11 mouse cellular contexts compared by ENCODE assay signal in genomic region chr14:30097239-30097638, GRCm38 (mm10).
DNase-seq lines count a peak whose midpoint lies in the region; ATAC-seq and TF ChIP-seq lines count a peak whose summit lies in the region.
"Had no signal": no experiment of that assay in that cellular context is flagged by ENCODE, and none has a peak within 500 bp of the region (broad histone marks: within the 10 kb centered on the region; RNA-seq: fewer than 3 reads in every experiment).

No protein-coding gene starts in this region.

- no peak for TF ChIP-seq POLR2A in spleen, adult 2 months (IDR thresholded peaks at IDR 0.05; ENCODE audit: low read depth, low read length)

- no peak overlapping the region for H3K4me2 ChIP-seq in forebrain, postnatal 0 days (ENCODE audit: low read depth)
- no peak overlapping the region for H3K4me2 ChIP-seq in forebrain, embryonic 14.5 days (ENCODE audit: low read length)
- H3K4me2 ChIP-seq in forebrain, embryonic 12.5 days = no peak overlapping the region
- H3K4me2 ChIP-seq: embryonic facial prominence, embryonic 13.5 days; hindbrain, embryonic 15.5 days had no signal

- peaks cover 45% of the 10 kb centered on the region for H3K36me3 ChIP-seq in forebrain, postnatal 0 days (ENCODE audit: insufficient read depth)
- no peaks in the 10 kb centered on the region for H3K36me3 ChIP-seq in forebrain, embryonic 14.5 days (ENCODE audit: control insufficient read depth, insufficient read depth, low read length)
- no peaks in the 10 kb centered on the region for H3K36me3 ChIP-seq in spleen, adult 2 months (ENCODE audit: control insufficient read depth, insufficient read depth, low read length)
- no peaks in the 10 kb centered on the region for H3K36me3 ChIP-seq in forebrain, embryonic 12.5 days (replicated peaks)
- H3K36me3 ChIP-seq: G1E had no signal

- H3K4me3 ChIP-seq in forebrain, postnatal 0 days (ENCODE audit: low read depth, low read length) = no peak overlapping the region
- H3K4me3 ChIP-seq in forebrain, embryonic 14.5 days (ENCODE audit: low read depth, low read length) = no peak overlapping the region
- H3K4me3 ChIP-seq in spleen, adult 2 months (ENCODE audit: extremely low read depth, insufficient read depth, insufficient read length) = no peak overlapping the region
- no peak overlapping the region for H3K4me3 ChIP-seq in forebrain, embryonic 12.5 days (replicated peaks)
- H3K4me3 ChIP-seq: embryonic facial prominence, embryonic 13.5 days; hindbrain, embryonic 15.5 days had no signal

- peak; percentile 56 for TF ChIP-seq CTCF in forebrain, postnatal 0 days (IDR thresholded peaks at IDR 0.05; ENCODE audit: low read depth)
- TF ChIP-seq CTCF in spleen, adult 2 months (IDR thresholded peaks at IDR 0.05; ENCODE audit: extremely low read depth, insufficient read depth, insufficient read length, insufficient replicate concordance) = peak; percentile 20; the same call in 1 of the 2 replicates

- H3K9ac ChIP-seq in forebrain, postnatal 0 days = no peak overlapping the region
- H3K9ac ChIP-seq in forebrain, embryonic 14.5 days (ENCODE audit: low read length) = no peak overlapping the region
- no peak overlapping the region for H3K9ac ChIP-seq in forebrain, embryonic 12.5 days
- H3K9ac ChIP-seq: embryonic facial prominence, embryonic 13.5 days; hindbrain, embryonic 15.5 days had no signal

- H3K27ac ChIP-seq in forebrain, postnatal 0 days (ENCODE audit: low read depth, low read length) = no peak overlapping the region
- no peak overlapping the region for H3K27ac ChIP-seq in forebrain, embryonic 14.5 days (ENCODE audit: low read depth, low read length)
- no peak overlapping the region for H3K27ac ChIP-seq in spleen, adult 2 months (ENCODE audit: insufficient read depth, low read length)
- H3K27ac ChIP-seq in forebrain, embryonic 12.5 days = no peak overlapping the region
- H3K27ac ChIP-seq: embryonic facial prominence, embryonic 13.5 days; hindbrain, embryonic 15.5 days had no signal

- WGBS in forebrain, postnatal 0 days = 62% methylated on average over 5 of the region's 5 CpGs
- WGBS in forebrain, embryonic 14.5 days = 63% methylated on average over 5 of the region's 5 CpGs
- WGBS in spleen, adult 2 months = 40% methylated on average over 5 of the region's 5 CpGs
- WGBS in forebrain, embryonic 12.5 days = 64% methylated on average over 5 of the region's 5 CpGs

- no peaks in the 10 kb centered on the region for H3K27me3 ChIP-seq in forebrain, postnatal 0 days (ENCODE audit: insufficient read depth, low read length)
- no peaks in the 10 kb centered on the region for H3K27me3 ChIP-seq in forebrain, embryonic 14.5 days (replicated peaks; ENCODE audit: control insufficient read depth, insufficient read depth, low read length)
- H3K27me3 ChIP-seq in spleen, adult 2 months (ENCODE audit: control insufficient read depth, insufficient read depth, low read length) = no peaks in the 10 kb centered on the region
- no peaks in the 10 kb centered on the region for H3K27me3 ChIP-seq in forebrain, embryonic 12.5 days
- H3K27me3 ChIP-seq: embryonic facial prominence, embryonic 13.5 days; hindbrain, embryonic 15.5 days had no signal

- ATAC-seq in forebrain, postnatal 0 days = no peak
- no peak for ATAC-seq in forebrain, embryonic 14.5 days
- no peak for ATAC-seq in forebrain, embryonic 12.5 days (ENCODE audit: low FRiP score)

- DNase-seq in forebrain, postnatal 0 days = no peak
- no peak for DNase-seq in forebrain, embryonic 14.5 days (ENCODE audit: low spot score)
- DNase-seq in spleen, adult 2 months (ENCODE audit: low read depth in 1 of 2, low spot score in 2 of 2) = no peak
- no peak for DNase-seq in spleen, postnatal 14 days (ENCODE audit: low spot score in 2 of 2)
- DNase-seq in kidney, postnatal 14 days = peak; percentile 49
- no peak for DNase-seq in right cerebral cortex, postnatal 25 days
- no peak for DNase-seq in neural tube, embryonic 10.5 days (ENCODE audit: extremely low spot score, low spot score)

- no peaks in the 10 kb centered on the region for H3K9me3 ChIP-seq in forebrain, postnatal 0 days (ENCODE audit: low read length)
- H3K9me3 ChIP-seq in forebrain, embryonic 14.5 days (replicated peaks; ENCODE audit: control insufficient read depth, low read length) = no peaks in the 10 kb centered on the region
- no peaks in the 10 kb centered on the region for H3K9me3 ChIP-seq in forebrain, embryonic 12.5 days
- H3K9me3 ChIP-seq: embryonic facial prominence, embryonic 13.5 days; G1E; hindbrain, embryonic 15.5 days had no signal

- H3K4me1 ChIP-seq in forebrain, postnatal 0 days (ENCODE audit: insufficient read depth) = no peaks in the 10 kb centered on the region
- no peaks in the 10 kb centered on the region for H3K4me1 ChIP-seq in forebrain, embryonic 14.5 days (ENCODE audit: control insufficient read depth, insufficient read depth, low read length)
- H3K4me1 ChIP-seq in spleen, adult 2 months (ENCODE audit: control insufficient read depth, insufficient read depth, insufficient read length) = no peaks in the 10 kb centered on the region
- H3K4me1 ChIP-seq in forebrain, embryonic 12.5 days = no peaks in the 10 kb centered on the region
- H3K4me1 ChIP-seq: embryonic facial prominence, embryonic 13.5 days; hindbrain, embryonic 15.5 days had no signal
